Mouse (Mus musculus): ENCODE measurements around the gene Map4k3.

DNA sequence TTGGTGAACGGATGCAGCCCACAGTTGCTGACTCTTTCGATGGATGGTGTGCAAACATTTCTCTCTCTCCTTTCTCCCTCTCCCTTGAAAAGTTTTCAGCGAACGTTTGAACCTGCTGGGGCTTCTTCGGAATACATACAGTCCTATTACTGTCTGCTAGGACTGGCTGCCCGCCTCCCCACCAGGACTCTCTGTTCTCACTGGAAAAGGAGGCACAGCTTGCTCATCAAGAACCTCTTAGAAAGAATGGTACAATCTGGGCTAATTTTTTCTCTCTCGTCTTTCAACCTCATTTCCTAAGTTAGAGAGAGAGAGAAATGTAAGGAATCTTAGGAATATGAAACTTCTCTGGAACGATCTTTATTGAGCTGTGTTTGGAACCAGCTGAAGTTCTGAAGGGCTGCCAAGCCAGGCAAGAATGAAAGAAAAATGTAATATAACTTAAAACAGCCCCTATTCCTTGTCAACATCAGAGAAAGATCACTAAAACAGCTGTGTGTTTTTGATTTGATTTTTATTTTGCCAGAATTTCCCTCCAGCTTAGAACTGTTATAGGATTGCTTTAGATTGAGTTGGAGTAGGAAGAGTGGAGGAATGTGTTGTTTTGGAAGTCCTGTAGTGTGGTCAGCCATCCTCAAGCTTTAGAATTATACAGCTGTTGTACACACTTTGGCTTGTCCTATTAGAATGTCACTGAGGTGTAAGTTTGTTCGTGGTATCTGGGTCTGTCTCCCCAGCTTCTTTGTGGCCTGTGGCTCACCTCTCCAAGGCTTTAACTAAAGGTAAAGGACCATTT, 27.0 kb upstream of the Map4k3 start:
- TF ChIP-seq CTCF (conservative IDR thresholded peaks at IDR 0.05; ENCODE audit: low read length) (no peak), POU5F1 (IDR thresholded peaks at IDR 0.05; ENCODE audit: borderline replicate concordance, low read length) (no peak)
